Mouse (Mus musculus) megakaryocyte-erythroid progenitor cell, adult 5-6 weeks (primary cell): ENCODE data around the gene Pqlc3. TPM values are rescaled to one million over a fixed set of nuclear protein-coding genes. Genes with fewer than 3 reads are reported as not detected.
A peak's percentile ranks its signal among the peaks of the same experiment; 100 is the strongest.
"Not testable (repeated sequence)": the region's sequence is repeated elsewhere in the genome, so short reads cannot be mapped to it uniquely, and the experiment has no call there.

Experiments
- ATAC-seq: replicated peaks from 2 replicates; pipeline ENCODE4 v1.8.0; 2016; ENCODE audit warnings: mild to moderate bottlenecking, inconsistent platforms; ENCODE audit not compliant: severe bottlenecking, poor library complexity, low FRiP score, low TSS enrichment
- total RNA-seq, 2 experiments: library from RNA; stranded (forward) in 1 of 2; stranded (reverse) in 1 of 2; fragments of 200-1000, 215-1000 nt in 1 of 2; fragments of >200 nt in 1 of 2; fragmentation: Nextera tagmentation in 1 of 2; gene quantifications; 2 replicates each; pipeline ENCODE4 v1.2.3; 2014 to 2017

Gene Pqlc3
- total RNA-seq (2014; fragmentation: Nextera tagmentation) (5.9 and 11.4 TPM in 2 replicates), total RNA-seq (2017) (8.2 and 11.3 TPM in 2 replicates)

DNA sequence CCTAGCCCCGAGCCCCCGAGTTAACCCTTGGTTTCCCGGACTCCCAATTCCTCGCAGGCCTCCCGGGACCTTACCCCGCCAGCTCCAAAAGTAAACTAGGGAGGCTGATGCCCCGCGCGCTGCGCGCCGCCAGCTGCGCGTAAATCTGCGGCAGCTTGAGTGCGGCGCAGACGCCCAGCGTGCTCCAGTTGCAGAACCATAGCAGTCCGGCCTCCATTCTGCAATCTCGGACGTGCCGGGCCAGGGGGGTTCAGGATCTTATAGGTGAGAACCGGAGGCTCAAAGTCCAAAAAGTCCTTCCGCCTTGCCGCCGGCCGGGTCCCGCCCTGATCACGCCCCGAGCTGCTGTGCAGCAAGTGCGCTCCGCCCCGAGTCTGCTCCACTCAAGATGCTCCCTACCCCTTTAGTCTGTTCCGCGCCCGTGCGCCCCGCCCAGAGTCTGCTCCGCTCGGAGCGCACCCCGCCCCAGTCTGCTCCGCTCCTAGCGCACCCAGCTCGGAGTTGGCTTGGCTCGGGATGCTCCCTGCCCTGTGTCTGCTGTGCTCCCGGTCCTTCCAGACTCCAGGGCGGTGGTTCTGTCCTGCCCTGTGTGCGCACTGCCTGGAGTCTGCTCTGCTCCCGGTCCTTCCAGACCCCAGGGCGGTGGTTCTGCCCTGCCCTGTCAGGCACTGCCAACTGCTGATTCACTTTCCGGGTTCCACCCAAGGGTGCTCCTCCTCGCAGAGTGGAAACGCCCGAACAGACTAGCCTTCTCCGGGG lies at the start of gene Pqlc3:
Gene Pqlc3 (minus strand): TSS at position 670 of the 759 bp plus-strand sequence.
- ATAC-seq: peak; percentile 97

DNA sequence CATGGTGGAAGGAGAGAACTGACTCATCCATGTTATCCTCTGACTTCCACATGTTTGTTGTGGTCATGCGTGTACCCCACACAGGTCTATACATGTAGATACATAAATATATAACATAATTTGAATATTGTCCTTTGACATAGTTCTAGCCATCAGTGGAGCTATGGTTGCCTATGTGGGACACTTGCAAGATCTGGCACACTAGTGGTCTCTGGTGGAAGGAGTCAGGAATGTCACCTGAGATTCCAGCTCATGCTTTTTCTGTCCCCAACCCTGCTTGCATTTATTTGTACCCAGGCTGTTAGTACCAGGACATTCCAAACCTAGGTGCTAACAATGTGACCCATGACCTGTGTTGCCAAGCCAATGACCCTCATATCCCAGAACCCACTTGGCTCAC lies 49.6 kb upstream of the Pqlc3 start:
- no peak for ATAC-seq

DNA sequence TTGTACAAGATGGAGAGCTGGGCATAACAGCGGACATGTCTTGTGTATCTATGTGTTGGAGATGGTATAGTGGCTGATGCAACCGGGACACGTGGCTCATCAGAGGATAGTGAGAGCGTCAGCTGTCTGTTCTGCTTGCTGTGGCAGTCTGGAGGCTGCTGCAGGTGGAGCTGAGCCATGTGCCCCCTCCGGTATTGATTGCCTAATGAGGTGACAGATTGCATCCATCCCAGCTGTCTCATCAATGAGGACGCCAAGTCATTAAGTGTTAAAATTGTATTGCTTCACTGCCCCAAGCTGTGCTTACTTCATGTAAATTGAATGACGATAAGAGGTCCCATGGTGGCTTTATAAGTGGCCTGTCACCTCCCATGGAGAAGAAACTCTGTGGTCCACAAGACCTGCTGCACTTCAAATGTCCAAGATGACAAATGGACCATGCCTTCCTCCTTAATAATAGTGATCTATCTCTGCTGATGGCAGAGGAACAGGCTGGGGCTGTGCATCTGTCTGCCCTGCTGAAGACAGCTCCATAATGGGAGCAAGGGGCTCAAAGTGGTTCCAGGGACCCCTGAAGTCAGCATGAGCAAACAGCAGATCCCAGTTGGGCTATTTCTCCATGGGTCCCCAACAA lies 48.9 kb upstream of the Pqlc3 start:
- ATAC-seq: no peak

DNA sequence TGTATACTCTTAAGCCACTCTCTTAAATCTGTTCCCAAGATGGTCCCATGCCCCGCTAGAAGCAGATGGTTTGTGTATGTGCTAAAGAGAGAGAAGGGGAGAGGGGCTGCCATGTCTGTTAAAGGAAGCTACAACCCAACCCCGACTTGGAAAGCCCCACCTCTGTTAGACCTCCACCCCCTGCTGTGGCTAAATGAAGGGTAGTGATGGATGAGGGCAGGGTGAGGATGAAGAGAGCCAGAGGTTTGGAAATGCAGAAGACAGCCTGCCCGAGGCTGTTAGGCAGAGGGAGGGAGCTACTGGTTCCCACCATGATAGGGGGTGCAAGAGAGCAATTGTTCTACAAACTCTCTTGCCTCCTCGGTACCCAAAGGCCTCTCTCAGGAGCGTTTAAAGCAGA lies 43.1 kb upstream of the Pqlc3 start:
- ATAC-seq: no peak

DNA sequence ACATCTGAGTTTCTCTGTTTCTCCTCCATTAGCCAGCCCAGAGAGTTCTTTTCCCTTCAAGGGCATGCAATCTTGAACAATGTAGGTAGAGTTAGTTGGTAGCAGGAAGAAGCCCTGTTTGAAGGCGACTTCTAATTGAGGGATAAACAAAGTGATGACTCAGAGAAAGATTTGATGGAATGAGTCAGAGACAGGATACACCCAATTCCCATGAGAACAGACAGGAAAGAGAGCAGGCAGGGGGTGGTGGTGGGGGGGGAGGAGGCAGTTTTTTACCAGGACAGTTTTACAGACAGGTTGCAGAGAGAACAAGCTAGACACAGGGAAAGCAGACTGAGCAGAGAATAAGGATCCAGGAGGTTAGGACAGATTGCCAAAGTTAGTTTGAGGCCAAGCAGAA lies 40.4 kb upstream of the Pqlc3 start:
- ATAC-seq: no peak

DNA sequence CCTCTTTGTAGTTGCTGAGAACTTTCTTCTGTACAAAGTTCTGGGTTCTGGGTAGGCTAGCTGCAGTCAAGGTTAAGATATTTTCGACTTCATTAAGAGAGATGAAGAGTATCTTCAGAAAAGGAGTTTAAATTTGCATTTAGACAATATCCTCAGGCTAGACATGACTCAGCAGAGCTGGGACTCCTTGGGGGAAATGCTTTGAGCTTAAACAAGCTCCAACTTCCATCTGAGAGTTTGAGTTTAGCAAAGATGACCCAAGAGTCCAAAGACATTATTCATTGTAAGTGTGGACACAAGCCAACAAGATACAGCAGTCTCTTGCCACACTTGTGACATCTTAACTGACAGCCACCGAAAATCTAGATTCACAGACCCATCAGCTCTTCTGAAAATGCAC lies 39.2 kb upstream of the Pqlc3 start:
- no peak for ATAC-seq

DNA sequence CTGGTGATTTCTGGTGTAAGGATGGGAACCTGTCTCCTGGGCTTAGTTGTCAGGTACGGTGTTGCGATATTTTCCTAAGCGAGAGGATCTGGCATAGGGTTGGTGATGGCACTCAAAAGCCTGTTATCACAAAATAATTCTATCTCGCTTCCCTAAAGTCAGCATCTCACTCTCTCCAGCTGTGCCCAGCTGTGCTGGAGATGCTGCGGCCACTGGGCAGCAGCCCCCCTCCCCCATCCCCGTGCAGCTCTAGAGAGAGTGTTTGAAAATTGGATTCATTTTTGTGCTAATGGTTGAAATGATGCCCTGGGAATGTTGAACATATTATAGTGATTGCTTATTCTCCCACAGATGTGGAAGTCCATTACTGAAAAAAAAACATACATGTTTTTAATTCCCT lies 38.0 kb upstream of the Pqlc3 start:
- no peak for ATAC-seq

DNA sequence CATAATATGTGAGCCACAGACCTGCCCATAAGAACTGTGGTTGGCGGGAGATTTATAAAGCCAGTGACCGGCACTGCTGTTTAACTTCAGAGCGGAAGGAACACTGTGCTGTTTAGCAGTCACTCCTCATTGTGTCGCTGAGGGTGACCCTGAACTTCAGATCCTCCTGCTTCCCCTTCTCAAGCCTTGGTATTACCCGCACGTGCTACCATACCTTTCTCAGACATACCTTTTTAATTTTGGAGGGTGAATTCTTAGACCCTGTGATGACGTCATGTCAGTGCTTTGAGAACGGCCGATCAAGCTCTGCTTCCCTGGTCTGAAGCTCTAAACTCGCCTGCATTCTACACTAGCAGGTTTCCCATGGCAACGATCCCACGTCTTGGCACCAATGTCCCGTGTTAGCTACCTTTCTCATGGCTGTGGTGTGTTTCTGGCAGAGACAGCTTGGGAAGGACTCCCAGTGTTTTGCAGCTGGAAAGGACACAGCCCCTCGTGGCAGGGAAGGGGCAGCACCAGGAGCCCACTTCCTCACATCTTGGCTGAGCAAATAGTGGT lies 36.9 kb upstream of the Pqlc3 start:
- ATAC-seq: no peak

DNA sequence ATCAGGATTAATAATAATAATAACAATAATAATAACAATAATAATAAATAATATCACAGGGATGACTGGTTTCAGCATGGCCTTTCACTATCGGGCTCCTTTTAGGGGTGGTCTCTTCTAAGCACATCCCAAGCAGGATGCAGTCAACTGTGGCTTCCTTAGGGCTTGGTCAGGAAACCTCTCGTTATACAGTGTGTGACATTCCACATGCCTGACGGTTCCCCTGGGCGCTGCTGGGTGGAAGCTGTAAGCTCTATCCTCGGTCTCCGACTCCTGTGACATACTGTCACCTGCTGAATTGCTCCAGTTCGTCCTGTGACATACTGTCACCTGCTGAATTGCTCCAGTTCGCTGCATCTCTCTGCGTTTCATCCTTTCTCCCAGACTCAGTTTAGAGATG lies 36.3 kb upstream of the Pqlc3 start:
- ATAC-seq: no peak

DNA sequence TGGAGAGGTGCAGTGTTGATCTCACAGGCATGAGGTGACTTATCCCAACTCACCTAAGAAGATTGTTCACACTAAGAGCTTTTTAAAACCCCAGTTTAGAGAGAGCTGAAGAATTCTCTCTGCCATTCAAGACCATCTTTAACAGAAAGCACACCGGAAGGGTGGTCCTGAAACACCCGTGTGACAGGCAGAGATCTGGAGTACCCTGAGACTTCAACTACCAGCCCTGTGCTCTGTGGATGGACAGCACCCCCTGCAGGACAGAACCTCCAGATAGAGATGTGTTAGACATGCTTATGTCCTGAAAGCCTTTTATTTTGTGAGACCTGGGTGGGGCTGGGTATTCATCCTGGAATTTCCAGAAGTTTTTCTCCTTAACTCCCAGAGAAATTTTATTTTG lies 34.9 kb upstream of the Pqlc3 start:
- ATAC-seq: no peak

DNA sequence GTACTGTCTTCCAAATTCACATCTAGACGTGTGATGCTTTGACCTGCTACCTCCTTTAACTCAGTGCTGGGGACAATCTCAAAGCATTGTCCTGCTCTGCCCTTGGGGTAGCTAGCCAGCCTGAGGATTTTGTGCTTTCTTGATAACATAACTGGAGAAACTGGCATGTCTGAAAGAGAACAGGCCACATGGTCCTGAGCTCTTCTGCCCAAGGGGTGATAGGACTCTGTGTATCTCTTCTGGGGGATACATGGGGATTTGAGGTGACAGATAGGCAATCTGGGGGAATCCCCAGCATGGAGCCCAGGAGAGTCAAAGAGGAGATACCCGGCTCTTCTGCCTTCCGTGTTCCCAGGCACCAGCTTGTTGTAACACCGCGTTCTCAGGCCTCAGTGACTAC lies 34.5 kb upstream of the Pqlc3 start:
- no peak for ATAC-seq

DNA sequence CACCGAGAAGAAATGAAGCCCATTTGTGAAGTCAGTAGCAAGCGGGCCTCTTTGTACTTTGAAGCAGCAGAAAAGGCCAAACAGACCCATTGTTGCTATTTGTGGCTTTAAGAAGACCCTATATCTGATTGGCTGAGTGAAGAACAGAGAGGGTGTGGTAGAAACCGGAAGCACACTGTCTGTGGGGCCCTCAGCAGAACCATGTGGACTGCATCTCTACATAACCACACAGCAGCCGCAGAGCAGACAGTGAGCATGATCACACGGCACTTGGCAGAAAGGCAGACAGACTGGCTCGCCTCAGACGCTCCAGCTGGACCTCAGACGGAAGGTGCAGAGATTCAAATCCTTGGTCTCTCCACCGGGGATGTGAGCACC lies 33.2 kb upstream of the Pqlc3 start:
- ATAC-seq: no peak

DNA sequence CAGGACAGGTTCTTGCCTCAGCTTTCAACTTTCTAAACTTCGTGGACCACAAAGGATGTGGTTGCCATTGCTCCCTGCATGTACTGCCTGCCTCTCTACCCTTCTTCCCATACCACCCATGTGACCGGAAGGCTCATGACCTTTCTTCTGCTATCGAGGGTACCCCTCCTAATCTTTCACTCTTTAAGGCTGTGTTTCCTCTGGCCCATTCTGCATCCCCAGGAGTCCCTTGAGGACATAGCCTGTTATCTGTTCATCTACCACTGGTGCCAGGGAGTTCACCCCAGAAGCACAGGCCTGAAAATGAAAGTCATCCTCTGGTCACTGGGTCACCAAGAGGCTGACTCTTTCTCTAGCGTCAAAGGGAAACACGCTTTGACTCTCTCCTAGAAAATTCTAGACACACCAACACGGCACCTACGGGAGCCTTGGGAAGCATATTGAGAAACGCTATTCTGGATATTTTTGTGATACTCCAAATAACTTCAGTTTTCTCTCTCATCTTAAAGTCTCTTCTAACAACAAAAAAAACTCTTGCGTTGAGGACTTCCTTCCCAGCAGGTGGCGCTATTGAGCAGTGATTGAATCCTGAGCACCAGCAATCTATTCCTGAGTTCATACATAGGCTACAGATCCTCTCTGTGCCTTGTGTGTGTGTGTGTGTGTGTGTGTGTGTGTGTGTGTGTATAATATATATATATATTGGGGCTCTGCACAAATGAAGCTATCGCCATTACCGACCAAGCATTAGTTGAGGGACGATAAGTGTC lies 32.7 kb upstream of the Pqlc3 start:
- ATAC-seq: peak; percentile 49

DNA sequence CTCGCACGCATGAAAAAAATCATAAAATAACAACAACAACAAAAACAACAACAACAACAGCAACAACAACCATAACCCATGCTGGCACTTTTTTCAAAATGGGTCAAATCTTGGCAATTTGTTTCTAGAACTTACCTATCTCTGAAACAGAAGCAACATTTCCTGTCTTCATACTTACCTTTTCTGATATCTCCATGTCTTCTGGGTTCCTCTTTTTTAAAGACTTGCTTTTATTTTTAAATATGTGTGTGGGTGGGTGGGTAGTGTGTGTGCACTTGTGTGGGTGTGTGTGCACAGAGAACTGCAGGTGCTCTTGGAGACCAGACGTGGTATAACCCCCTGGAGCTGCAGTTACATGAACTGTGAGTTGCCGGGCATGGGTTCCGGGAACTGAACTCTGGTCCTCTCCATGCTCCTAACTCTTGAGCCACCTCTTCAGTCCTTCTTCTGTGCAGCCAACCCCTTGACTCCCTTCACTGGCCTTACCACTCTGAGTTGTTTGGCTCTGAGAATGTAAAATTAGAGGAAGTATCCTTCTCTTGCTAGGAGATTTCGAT lies 24.4 kb upstream of the Pqlc3 start:
- no peak for ATAC-seq

DNA sequence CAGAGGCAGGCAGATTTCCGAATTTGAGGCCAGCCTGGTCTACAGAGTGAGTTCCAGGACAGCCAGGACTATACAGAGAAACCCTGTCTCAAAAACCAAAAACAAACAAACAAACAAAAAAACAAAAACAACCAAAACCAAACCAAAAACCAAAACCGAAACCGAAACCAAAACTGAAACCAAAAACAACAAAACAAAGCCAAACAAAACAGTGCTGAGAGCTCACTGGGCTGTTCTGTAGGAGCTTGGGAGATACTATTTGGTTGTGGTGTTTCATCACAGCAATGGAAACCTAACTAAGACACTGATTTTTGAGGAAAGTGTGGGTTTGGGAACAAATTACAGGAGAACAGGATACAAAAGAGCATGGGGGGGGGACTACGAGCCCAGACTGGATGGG lies 21.9 kb upstream of the Pqlc3 start:
- ATAC-seq: no peak

DNA sequence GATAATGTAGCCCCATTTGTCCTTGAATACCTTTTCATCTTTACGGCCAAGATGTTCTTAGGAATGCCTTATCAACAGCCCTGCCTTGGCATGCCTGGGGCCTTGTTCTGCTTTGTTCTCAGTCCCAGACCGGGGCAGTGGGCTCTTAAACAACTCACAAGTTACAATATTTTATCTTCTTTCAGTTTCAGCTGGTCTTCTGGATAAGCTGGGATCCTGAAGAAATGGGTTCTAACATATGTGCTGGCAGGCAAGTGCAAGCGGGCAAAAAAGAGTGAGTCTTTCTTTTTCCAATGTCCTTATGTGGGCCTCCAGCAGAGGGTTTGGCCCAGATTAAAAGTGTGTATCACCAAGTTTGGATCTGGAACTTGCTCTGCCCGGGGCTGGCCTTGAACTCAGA lies 20.9 kb upstream of the Pqlc3 start:
- ATAC-seq: not testable (repeated sequence)

DNA sequence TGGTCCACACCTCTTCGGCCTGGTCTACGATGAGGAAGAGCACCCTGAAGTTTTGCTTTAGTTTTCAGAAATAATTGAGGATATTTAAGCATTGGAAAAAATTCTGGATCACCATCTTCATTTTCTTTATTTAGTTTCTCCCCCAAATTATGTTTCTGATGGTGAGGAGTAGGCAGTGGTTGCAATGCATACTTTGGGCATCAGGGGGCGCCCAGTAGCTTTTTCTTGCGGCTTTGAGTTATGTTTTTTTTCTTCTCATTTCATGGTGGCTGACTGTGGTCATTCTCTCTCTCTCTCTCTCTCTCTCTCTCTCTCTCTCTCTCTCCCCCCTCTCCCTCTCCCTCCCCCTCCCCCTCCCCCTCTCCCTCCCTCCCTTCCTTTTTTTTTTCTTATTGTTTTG lies 18.3 kb upstream of the Pqlc3 start:
- ATAC-seq: no peak

DNA sequence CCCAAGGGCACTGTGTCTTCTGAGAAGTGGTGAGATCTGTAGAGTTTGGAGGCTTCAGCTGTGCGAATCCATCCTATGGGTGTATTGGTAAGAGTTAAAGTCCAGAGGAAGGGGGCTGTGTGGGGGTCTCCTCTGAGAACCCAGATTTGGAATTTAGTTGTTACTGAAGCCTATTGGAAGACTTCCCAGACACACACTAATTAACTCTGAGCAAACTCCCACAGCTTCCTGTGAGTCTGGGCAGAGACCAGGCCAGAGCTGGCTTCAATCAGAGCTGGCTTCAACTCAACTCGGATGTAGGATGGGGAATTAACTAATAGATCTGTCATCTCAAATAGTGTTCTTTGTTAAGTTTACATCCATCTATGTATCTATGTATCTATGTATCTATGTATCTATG lies 15.5 kb upstream of the Pqlc3 start:
- no peak for ATAC-seq

DNA sequence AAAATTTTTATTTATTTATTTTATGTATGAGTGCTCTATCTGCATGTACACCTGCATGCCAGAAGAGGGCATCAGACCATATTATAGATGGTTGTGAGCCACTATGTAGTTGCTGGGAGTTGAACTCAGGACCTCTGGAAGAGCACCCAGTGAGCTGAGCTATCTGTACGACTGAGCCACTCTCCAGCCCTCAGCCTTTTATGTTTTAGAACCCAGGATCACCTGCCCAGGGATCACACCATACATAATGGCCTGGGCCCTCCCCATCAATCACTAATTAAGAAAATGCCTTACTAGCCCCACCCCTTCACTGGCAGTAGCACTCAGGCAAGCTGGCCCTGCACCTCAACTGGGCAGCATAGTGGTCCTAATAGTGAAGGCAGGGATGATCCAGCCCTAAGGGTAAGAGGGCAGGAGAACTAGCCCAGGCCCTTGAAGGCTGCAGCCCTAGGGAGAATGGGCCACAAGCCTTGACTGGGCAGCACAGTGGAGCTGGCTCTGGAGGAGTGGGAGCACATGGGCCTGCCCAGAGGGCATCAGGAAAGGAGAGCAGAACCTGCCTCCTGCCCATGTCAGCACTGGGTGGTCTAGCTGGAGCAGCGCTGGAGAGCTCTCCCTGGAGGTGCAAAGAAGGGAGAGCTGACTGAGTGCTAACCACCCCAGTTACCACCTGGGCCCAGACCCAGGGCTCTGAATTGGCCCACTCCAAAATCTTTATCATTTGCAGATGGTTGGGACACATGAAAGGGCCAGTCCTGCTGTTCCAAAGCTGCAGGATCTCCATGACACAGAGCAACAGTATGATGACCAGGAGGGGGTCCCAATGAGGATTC lies 12.1 kb upstream of the Pqlc3 start:
- ATAC-seq: no peak
